Mouse (Mus musculus) E14TG2a.4 (cell line): ENCODE results near the gene Arhgap32.

ENCODE experiments used
- H3K27me3 ChIP-seq: 2 replicates; pipeline ENCODE4 v1.6.1; 2014; ENCODE audit warnings: low read length, control low read depth; ENCODE audit not compliant: insufficient read depth
- H3K36me3 ChIP-seq: 2 replicates; pipeline ENCODE4 v1.6.1; 2014; ENCODE audit warnings: low read length, control low read depth; ENCODE audit not compliant: insufficient read depth
- H3K4me1 ChIP-seq: replicated peaks from 2 replicates; pipeline ENCODE4 v1.6.1; 2014; ENCODE audit warnings: low read depth, low read length, control low read depth
- H3K4me3 ChIP-seq: replicated peaks from 2 replicates; pipeline ENCODE4 v1.5.1; 2014; ENCODE audit warnings: mild to moderate bottlenecking, low read length
- H3K9me3 ChIP-seq: 2 replicates; pipeline ENCODE4 v1.6.1; 2014; ENCODE audit warnings: low read length, control low read depth
- CTCF ChIP-seq: conservative IDR thresholded peaks from 2 replicates; pipeline ENCODE4 v1.5.1; 2014; ENCODE audit warnings: low read length
- NANOG ChIP-seq: IDR thresholded peaks from 2 replicates; pipeline ENCODE4 v1.6.1; 2014; ENCODE audit warnings: borderline replicate concordance, low read length, mixed read lengths
- POU5F1 ChIP-seq: IDR thresholded peaks from 2 replicates; pipeline ENCODE4 v1.6.1; 2014; ENCODE audit warnings: low read length, borderline replicate concordance

The Arhgap32 gene

GRCm38 (mm10) chr9:32139641-32140040, 23.7 kb downstream of the Arhgap32 start:
- H3K4me1 ChIP-seq = peaks cover 54% of the 10 kb centered on the region
- H3K4me3 ChIP-seq = no peak overlapping the region
- no peak for TF ChIP-seq CTCF
- no peak for TF ChIP-seq POU5F1
- no peak for TF ChIP-seq NANOG
- peaks cover 2% of the 10 kb centered on the region for H3K36me3 ChIP-seq
- H3K9me3 ChIP-seq = no peaks in the 10 kb centered on the region
- H3K27me3 ChIP-seq = no peaks in the 10 kb centered on the region

GRCm38 (mm10) chr9:32142834-32143233, 26.9 kb downstream of the Arhgap32 start:
- Histone ChIP-seq H3K4me1 (peaks cover 45% of the 10 kb centered on the region), H3K4me3 (no peak overlapping the region), H3K36me3 (0 out of 2 replicates have a peak, but pooled peaks cover 3% of the 10 kb centered on the region), H3K27me3 (no peaks in the 10 kb centered on the region), H3K9me3 (no peaks in the 10 kb centered on the region)
- TF ChIP-seq CTCF (no peak), NANOG (no peak), POU5F1 (no peak)

GRCm38 (mm10) chr9:32143451-32143850, 27.5 kb downstream of the Arhgap32 start:
- peaks cover 39% of the 10 kb centered on the region for H3K4me1 ChIP-seq
- no peak overlapping the region for H3K4me3 ChIP-seq
- TF ChIP-seq NANOG (no peak), POU5F1 (no peak), CTCF (no peak)
- no peaks in the 10 kb centered on the region for H3K27me3 ChIP-seq
- H3K36me3 ChIP-seq = 0 out of 2 replicates have a peak, but pooled peaks cover 3% of the 10 kb centered on the region
- H3K9me3 ChIP-seq = no peaks in the 10 kb centered on the region

GRCm38 (mm10) chr9:32146257-32146996, 30.5 kb downstream of the Arhgap32 start:
- Histone ChIP-seq H3K4me1 (peaks cover 25% of the 10 kb centered on the region), H3K36me3 (0 out of 2 replicates have a peak, but pooled peaks cover 5% of the 10 kb centered on the region), H3K9me3 (no peaks in the 10 kb centered on the region), H3K4me3 (no peak overlapping the region), H3K27me3 (no peaks in the 10 kb centered on the region)
- no peak for TF ChIP-seq NANOG
- no peak for TF ChIP-seq POU5F1
- TF ChIP-seq CTCF = no peak

- Histone ChIP-seq H3K4me1 (peaks cover 15% of the 10 kb centered on the region), H3K27me3 (no peaks in the 10 kb centered on the region), H3K9me3 (no peaks in the 10 kb centered on the region), H3K4me3 (no peak overlapping the region), H3K36me3 (peaks cover 19% of the 10 kb centered on the region)
- TF ChIP-seq POU5F1 (no peak), NANOG (no peak), CTCF (no peak)
Observed at GRCm38 (mm10) chr9:32149241-32149640, 33.3 kb downstream of the Arhgap32 start.

GRCm38 (mm10) chr9:32149836-32150642, 34.1 kb downstream of the Arhgap32 start:
- Histone ChIP-seq H3K36me3 (peaks cover 19% of the 10 kb centered on the region), H3K27me3 (no peaks in the 10 kb centered on the region), H3K4me3 (no peak overlapping the region), H3K4me1 (peaks cover 12% of the 10 kb centered on the region), H3K9me3 (no peaks in the 10 kb centered on the region)
- TF ChIP-seq CTCF (no peak), NANOG (no peak), POU5F1 (no peak)

GRCm38 (mm10) chr9:32154727-32155371, 38.9 kb downstream of the Arhgap32 start:
- TF ChIP-seq POU5F1 (no peak), CTCF (no peak), NANOG (no peak)
- no peaks in the 10 kb centered on the region for H3K4me1 ChIP-seq
- H3K4me3 ChIP-seq = no peak overlapping the region
- peaks cover 19% of the 10 kb centered on the region for H3K36me3 ChIP-seq
- H3K9me3 ChIP-seq = no peaks in the 10 kb centered on the region
- H3K27me3 ChIP-seq = no peaks in the 10 kb centered on the region

GRCm38 (mm10) chr9:32156706-32157105, 40.8 kb downstream of the Arhgap32 start:
- Histone ChIP-seq H3K36me3 (peaks cover 23% of the 10 kb centered on the region), H3K4me1 (no peaks in the 10 kb centered on the region), H3K27me3 (no peaks in the 10 kb centered on the region), H3K9me3 (no peaks in the 10 kb centered on the region), H3K4me3 (no peak overlapping the region)
- no peak for TF ChIP-seq POU5F1
- TF ChIP-seq CTCF = no peak
- TF ChIP-seq NANOG = no peak
